Mouse (Mus musculus) heart, adult 11 months (tissue): ENCODE results near the gene Crtc1.

ENCODE experiments used
- DNase-seq: peaks from one replicate; pipeline ENCODE4 v3.0.0; 2022

Gene Crtc1

DNA sequence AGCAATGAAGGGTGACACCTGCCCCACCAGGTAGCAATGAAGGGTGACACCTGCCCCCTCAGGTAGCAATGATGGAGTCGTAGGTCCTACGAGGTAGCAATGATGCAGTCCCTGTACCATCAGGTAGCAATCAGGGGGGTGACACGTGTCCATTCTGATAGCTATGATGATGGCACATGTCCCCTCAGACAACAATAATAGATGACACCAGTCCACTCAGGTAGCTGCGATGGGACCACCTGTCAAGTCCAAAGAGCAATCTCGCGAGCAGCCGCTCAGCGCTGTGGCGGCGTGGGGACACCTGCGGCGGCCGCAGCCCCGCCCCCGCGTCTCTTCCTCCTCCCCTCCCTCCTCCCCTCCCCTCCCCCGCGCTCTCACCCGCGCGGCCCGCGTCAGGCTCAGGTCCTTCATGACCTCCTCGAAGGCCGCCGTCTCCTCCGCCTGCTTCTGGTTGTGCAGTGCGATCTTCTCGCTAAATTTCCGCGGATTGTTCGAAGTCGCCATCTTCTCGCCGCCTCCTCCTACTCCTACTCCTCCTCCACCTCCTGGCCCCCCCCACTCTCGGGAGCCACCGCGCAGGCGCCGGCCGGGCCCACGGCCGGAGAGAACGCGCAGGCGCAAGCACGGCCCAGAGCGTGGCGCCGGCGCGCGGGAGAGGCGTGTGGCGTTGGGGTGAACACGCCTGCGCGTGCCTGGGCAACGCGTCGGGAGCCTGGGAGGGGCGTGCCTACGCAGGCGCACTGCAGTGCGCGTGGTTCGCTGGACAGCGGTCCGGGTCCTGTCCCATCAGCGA is at the start of gene Crtc1:
Gene Crtc1 (minus strand): TSS at position 525 of the 793 bp plus-strand sequence.
- peak; percentile 100 for DNase-seq

DNA sequence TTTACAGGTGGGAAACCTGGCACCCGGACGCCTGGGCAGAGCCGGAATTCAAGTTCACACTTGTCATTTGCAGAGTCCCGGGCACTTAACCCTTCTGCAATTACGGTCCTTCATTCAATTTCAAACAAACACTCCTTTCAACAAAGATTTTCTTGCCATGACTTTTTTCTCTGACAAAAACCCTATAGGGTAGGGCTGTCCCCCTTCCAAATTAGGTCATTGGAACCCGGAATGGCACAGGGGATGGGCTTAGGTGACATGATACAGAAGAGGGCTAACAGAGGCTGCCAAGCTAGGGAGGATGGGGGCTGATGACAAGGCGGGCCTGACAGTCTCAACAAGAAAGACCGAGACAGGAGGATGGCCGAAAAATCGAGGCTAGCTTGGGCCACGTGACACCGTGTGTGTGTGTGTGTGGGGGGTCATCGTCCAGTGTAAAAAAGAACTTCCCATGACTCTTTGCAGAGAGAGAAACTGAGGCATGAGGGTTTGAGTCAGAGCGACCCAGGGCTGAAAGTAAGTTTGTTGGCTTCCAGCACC is 49.6 kb upstream of the Crtc1 start:
- DNase-seq = no peak

DNA sequence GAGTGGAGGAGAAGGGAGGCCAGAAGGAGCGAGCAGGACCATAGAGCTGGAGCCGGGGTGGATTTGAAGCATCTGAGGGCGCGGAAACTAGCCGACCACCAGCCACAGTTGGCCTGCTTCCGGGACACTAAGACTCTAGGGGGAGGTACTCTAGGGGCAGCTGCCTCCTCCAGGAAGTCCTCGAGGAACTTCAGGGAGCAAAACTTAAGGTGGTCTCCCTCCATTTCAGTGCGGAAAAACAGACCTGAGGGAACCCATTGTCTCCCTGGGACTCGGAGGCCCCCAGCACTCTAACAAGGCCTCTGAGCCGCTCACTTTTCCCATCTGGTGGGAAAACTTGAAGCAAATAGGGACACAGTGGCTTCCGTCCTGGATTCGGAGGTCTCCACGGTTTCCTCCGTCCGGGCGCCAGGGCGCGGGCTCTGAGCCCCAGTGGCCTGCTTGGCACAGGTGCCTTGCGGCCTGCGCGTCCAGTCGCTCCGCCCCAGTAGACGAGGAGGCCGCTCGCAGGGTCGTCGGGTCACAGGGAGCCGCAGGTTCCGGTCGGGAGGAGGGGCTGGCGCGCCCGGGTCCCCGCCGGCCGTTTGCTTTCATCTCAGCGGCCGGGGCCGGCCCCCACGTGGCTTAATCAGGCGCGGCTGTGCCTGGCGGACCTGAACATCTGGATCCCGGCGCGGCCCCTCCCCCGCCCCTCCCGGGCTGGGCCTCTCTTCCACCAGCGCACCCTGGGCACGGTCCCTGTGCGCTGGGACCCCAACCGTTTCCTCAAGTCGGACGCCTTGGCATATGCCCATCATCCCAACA is 48.8 kb upstream of the Crtc1 start:
- no peak for DNase-seq

DNA sequence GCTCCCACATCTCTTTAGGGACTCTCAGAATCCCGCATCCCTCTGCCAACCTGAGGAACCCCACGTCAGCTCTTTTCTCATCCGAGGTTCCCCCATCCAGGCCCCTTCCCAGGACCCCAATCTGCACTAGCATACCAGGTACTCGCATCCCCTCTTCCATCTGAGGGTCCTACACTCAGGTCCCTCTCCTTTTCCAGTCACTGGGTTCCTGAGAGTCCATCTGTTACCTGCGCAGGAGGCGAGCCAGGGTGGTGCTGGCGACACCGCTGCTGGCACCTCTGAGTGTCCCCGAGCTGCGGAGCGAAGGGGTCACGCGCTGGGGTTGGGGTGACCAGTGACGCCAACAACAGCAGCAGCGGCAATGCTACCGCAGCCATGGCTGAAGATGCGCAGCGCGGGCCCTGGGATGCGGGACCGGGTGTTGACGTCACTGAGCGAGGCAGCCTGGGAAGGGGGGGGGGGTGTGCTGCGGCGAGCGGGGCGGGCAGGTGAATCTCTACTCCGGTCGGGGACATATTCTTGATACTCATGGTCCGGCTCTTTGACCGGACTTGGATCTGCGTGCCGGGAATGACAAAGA is 47.7 kb upstream of the Crtc1 start, which contains the start of gene Tmem59l:
Gene Tmem59l (minus strand): TSS at position 418 of the 580 bp plus-strand sequence.
- no peak for DNase-seq

DNA sequence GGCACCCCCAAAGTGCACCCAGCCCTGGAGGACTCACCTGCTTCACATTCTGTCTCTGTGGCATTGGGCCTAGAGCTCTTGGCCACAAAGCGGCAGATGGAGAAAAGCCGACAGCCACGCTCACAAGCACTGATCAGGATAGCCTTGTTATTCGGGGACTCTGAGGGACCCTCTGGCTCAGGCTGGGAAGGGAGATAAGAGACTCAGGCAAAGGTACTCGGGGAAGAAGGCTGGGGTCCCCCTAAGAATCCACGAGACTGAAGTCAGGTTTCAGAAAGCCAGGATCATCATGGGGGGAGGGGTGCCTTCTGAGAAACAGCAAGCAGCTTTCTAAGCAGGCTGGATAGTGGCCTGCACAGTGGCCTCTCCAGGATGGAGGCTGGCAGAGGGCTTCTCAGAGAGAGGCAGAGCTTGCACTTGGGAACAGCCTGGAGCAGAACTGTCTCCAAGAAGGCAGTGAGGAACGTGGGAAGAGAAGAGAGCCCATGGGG is 46.9 kb upstream of the Crtc1 start:
- DNase-seq = no peak

DNA sequence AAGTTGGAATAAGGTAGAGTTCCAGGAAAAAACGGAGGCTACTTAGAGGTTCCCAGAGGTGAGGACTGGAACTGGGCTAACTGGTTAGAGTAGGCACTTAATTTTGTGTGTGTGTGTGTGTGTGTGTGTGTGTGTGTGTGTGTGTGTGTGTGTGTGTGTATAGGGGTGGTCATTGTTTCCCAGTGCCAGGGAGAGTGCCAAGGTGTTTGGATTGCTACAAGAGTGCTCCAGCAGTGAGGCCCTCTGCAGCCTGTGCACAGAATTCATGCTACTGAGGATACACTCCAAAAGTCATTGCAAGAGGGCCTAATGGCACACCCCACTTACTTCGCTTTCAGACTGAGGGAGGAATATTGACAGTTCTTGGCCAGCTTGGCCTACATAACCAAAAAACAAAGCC is 43.6 kb upstream of the Crtc1 start:
- DNase-seq = no peak

DNA sequence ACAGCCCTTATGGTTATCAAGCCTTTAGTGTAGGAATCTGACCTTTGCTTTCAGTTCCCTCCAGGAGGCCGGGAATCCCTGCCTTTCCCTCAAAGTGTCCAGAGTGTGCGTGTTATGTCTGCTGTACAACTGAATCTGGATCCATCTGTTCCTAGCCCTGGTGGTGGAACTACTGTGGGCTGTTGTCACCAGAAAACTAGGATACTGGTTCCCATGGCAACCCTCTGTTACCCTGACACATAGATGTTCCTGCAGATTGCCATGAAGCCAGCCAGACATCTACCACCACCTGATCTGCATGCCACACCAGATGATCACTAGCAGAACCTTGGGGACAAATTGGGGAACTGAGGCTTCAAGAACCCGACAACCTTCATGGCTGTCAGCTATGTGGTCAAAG is 42.5 kb upstream of the Crtc1 start:
- DNase-seq = no peak

DNA sequence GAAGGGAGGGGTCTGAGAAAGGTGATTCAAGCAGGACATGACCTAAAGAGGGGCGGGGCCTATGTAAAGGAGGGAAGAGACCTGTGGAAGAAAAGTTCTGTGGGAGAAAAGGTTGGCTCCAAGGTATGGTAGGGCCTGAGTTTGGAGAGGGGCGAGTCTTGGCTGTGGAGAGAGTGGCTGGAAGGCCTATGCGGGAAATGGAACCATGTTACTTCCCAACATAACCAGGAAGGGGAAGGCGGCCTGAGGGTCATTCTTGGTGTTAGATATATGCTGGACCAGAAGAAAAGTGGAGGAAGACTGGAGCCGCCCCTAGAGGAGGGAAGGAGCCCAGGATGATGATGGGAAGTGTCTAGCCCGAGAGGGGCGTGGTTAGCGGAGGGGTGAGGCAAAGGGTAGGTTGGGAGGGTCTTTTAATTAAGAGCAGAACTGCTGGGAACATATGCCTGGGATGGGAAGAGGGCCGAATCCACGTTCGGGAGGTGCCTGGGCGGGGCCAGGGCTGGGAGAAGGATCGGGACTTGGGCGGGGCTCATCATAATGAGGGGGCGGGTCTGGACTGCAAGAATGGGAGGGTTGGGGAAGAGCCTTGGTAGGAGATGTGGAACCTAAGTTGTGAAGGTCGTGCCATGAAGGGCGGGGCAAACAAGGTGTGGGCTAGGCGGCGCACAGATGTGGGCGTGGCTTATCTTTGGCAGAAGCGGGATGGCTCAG is 38.0 kb upstream of the Crtc1 start:
- peak; percentile 93 for DNase-seq

DNA sequence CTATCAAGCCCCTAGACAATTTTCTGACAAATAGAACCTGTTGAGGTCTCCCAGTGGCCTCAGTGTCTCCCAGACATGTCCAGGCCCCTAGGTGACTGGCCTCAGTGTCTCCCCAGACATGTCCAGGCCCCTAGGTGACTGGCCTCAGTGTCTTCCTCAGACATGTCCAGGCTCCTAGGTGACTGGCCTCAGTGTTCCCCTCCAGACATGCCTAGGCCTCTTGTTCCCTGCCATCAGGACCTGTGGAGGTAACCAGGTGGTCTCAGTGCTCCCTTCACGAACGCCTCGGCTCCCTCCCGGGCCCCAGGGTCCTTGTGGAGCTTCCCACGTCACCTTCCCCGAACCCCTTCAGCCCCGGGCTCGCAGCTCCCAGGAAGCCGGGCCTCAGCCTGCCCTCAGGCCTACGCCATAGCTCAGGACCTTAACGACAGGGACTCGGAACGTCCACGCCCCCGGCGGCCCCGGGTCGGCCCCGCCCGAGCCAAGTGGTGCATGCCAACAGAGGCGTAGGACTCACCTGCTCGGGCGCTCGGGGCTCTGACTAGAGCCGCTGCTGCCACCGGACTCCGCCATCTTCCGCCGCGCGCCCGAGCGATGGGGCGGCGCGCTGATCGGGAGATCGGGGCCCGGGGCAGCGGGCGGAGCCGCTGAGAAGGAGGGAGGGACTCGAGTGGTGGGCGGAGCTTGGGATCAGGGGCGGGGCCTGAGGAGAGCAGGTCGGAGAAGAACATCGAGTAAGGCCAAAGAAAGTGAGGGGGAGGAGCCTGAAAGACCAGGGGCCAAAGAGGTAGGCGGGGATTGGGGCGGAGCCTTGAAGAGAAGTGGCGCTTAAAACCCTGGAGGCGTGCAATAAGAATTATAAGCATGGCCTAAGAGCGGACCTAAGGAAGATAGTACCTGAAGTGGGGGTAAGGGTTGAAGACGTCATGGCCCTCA is 37.2 kb upstream of the Crtc1 start, which contains the start of gene Klhl26:
Gene Klhl26 (minus strand): TSS at position 636 of the 936 bp plus-strand sequence.
- peak; percentile 99 for DNase-seq

DNA sequence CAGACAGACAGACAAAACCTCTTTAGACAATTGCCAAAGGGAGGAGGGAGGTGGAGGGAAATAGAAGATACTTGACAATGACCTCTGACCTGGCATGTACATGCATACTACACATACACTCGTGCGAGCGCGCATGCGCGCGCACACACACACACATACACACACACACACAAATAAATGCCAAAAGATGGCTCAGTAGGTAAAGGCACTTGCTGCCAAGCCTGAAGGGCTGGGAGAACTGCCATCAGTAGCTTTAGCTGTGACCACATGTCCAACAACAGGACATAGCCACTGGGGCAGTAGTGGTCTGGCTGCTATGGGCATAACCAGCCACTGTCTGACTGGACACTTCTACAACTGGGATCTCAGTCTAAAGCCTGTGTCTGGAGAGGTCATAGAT is 32.5 kb upstream of the Crtc1 start:
- no peak for DNase-seq

DNA sequence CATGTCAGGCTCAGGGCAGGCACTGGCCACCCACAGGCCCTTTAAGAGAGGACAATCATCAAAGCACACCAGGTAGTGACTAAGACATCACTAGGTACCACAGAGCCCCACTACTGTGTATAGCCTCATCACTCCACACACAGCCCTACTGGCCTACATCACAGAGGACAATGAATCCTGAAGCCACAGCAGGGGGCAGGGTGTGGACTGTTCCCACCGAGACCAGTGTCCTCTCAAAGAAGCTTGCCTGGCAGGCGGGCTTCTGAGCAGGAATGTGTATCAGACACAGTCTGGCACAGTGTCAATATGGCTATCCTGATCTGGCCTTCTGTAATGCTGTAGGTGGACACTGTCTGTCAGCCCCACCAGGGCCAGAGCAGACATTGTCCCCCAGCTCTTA is 30.6 kb upstream of the Crtc1 start:
- no peak for DNase-seq

DNA sequence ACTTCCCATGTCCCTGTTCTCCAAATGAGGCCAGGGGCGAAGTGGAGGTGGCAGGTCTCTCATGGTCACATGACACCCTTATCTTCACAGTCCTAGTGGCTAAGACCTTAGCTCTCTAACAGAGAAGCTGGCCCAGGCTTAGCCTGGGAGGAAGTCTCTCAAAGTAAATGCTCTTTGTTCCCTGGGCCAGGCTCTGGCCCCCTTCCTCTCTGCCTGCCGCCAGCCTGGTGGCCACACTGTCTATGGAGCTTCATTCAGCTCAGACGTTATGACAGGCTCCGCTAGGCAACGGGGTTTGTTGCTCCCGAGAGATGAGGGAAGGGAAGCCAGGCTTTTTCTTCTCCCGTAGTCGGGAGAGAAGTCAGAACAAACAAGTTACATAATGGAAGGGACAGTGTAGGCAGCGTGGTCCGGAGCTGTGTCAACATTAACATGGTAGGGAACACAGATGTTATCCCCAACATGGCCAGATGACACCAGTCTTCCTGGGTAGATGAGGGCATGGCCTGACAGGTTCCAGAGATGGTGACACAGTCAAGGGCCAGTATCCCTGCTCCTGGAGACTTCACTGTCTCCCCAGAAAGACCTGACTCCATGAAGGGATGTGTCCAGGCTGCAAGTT is 30.0 kb upstream of the Crtc1 start:
- peak; percentile 96 for DNase-seq

DNA sequence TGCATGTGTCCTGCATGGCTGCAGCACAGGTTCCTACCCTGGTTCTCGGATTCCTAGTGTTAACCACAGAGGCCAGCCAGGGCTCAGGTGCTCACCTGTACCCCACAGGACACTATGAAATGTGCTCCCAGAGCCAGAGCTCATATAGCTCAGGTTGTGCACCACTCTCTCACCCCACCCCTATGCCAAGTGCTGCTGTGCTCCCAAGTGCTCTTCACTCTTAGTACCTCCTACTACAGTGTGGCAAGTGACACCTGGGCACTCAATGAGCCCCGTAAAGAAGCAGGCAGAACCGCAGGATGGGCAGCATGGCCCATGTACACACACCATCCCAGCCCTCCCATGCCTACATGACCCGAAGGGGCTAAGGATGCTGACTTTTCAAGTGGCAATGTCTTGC is 29.4 kb upstream of the Crtc1 start:
- no peak for DNase-seq

DNA sequence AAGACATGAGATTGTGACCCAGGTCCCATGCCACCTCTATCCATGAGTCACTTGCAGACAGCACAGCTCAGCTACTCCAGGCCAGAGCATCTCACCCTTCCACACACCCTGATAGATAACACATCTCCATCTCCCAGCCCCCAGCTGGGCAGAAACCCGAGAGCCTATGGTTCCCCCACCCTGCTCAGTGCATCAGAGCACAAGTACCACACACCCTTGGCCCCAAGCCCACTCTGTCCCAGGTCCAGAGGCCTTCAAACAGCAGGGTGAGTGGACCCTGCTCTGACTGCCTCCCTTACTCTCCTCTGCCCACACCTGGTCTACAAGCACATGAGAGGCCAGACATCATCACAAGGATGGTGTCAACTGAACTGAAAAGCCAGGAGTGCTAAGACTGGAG is 28.5 kb upstream of the Crtc1 start:
- peak; percentile 92 for DNase-seq

DNA sequence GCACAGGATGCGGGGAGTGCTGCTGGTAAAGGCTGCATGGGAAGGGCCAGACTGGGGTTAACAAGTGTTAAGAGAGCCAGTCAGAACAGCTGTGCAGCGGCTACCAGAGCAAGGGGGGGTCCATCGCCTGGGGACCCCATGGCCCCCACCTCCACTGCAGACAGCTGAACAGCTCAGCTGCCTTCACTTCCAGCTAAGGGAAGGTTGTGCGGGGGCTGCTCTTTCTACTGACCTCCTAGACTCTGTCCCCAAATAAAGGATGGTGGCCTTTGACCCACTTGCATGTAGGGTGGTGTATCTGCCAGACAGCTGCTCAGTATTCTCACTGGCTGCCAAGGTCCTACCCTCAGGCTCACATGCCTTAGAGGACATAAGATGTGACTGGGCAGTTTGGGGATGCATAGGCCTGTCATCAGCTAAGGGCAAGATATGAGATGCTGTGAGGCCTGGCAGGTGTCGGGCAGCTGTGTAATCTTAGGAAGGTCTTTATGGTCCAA is 27.9 kb upstream of the Crtc1 start:
- peak; percentile 98 for DNase-seq

DNA sequence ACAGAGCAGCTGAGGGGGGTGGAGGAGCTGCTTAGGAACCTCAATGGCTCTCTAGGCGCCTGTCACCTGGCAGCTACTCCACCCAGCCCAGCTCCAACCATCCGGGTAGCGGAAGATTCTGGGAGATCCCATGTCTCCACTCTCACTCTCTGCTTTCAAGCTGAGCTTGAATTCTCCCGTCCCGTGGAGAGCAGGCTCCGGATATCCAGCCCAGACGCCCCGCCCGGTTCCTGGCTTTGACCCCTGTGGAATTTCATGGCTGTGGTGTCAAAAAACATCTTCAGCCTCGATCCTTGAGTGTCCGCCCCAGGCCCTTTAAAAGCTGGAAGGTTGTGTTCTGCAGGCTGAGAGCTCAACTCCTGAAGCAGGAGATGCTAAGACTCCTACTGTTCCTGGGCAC is 27.4 kb upstream of the Crtc1 start:
- peak; percentile 97 for DNase-seq

DNA sequence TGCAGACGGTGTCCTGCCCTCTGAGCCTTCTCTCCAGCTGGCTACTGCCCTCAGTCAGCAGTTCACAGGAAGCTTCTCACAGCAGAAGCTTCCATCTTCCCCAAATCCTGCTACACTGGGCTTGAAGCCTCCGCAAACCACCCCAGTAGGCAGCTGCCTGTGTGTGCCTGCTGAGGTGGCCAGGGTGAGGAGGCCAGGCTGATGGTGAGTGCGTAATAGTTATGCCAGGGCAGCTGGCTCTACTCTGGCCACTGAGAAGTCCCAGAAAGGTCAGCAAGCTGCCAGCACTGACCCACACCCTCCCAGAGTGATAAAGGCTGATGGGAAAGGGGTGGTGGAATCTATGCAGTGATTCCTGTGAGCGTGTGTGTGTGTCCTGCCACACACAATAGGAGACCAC is 26.9 kb upstream of the Crtc1 start:
- peak; percentile 95 for DNase-seq

DNA sequence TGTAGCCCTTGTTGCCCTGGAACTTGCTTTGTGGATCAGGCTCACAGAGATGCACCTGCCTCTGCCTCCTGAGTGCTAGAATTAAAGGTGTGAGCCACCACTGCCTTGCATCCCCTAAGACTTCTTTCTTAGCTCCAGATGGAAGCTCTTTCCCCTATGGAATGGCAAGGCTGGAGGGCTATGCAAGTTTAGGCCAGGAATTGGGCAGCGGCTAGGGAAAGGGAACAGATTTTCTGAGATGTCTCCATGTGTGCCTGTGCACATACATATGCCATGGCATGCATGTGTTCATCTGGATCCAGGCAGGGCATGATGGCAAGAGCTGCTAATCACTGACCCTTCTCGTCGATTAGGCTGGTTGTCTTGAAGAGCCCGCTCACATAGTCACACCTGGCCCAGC is 26.3 kb upstream of the Crtc1 start:
- peak; percentile 91 for DNase-seq

DNA sequence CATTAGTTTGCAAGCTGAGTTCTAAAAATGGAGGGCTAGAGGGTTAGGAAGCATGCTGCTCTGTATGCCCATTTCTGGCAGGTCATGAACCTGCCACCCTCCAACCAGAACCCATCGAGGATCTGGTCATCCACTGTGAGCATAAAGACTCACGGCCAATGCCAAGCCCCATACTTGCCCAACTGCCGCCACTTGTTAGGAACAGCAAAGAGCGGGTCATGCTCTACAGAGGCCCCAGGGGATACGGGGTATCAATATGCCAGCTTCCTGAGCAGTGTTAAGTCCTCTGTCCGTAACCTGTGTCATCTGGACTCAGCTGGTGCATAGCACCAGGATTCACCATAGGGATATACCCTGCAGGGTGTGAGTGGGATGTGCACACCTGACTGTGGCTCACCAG is 24.8 kb upstream of the Crtc1 start:
- peak; percentile 91 for DNase-seq

DNA sequence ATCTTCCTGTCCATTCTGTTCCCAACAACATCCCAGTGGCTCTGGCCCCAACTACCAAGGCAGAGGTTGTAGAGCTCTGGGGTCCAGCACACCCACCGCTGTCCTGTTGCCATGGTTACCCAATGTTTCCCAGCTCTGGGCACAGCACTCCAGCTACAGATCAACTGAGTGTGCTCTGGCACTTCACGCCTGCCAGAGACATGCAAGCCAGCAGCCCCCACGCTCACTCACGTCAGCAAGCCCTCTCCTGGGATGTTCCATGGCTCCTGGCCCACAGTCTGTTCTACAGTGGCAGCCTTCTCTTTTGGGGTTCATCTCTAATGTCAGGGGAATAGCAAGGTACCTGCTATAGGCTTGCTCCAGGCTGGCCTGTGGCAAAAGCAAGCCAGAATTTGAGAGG is 23.9 kb upstream of the Crtc1 start:
- DNase-seq = peak; percentile 96

DNA sequence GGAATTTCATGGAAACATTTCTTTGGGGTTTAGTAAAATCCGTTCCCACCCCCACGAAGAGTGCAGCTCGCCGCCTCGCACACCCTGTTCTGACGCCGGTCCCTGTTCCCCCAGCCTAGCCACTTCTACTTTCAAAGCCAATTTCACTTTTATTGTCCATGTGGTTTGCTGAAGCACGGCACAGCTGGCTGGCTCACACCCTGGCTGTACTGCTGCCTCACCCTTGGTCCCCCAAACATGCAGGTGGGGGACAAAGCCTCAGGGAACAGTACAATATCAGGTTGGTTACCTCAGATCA is 23.1 kb upstream of the Crtc1 start:
- DNase-seq = peak; percentile 95
